Mouse (Mus musculus): ENCODE measurements around the gene Rps12-ps3.

DNA sequence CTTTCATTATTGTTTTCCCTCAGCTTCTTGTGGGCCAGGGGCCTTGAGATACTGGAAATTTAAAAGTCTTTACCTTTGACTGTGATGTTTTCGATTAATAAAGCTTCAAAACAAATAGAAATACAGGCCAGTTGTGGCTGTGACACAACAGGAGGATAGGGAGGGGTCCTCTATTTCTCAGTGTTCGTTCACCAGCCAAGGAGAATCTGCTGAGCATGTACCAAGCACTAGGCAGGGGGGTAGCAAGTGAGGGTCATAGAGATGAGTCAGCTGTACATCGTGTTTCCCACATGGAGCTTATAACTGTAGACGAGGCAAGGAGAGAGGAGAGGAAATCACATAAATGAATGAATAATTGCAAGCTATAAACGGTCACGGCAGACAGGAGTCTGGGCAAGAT is 40.6 kb downstream of the Rps12-ps3 start:
- no peak for TF ChIP-seq CTCF (conservative IDR thresholded peaks at IDR 0.05; ENCODE audit: low read length)
- TF ChIP-seq POU5F1 (IDR thresholded peaks at IDR 0.05; ENCODE audit: borderline replicate concordance, low read length), result no peak

All from E14TG2a.4 (cell line).